Mouse (Mus musculus): ENCODE results near the gene Abcg5.

The Abcg5 gene

GRCm38 (mm10) chr17:84645894-84646293, 36.9 kb downstream of the Abcg5 start:
- DNase-seq (ENCODE audit: extremely low spot score, low spot score): no peak

- no peak for DNase-seq (ENCODE audit: extremely low spot score, low spot score)
These were observed 37.7 kb downstream of the Abcg5 start for GRCm38 (mm10) chr17:84645119-84645518.

- no peak for DNase-seq (ENCODE audit: extremely low spot score, low spot score)
These were observed 38.3 kb downstream of the Abcg5 start for GRCm38 (mm10) chr17:84644292-84645050.

- DNase-seq (ENCODE audit: extremely low spot score, low spot score): no peak
These were observed 40.5 kb downstream of the Abcg5 start for GRCm38 (mm10) chr17:84642324-84642723.

GRCm38 (mm10) chr17:84641893-84642292, 40.9 kb downstream of the Abcg5 start:
- peak; percentile 60 for DNase-seq (ENCODE audit: extremely low spot score, low spot score)

- DNase-seq (ENCODE audit: extremely low spot score, low spot score): no peak
These were observed 42.9 kb downstream of the Abcg5 start for GRCm38 (mm10) chr17:84639796-84640378.

- no peak for DNase-seq (ENCODE audit: extremely low spot score, low spot score)
These were observed 44.8 kb downstream of the Abcg5 start for GRCm38 (mm10) chr17:84637971-84638370.

GRCm38 (mm10) chr17:84636328-84636727, 46.5 kb downstream of the Abcg5 start:
- DNase-seq (ENCODE audit: extremely low spot score, low spot score): no peak

- DNase-seq (ENCODE audit: extremely low spot score, low spot score): no peak
These were observed 49.4 kb downstream of the Abcg5 start for GRCm38 (mm10) chr17:84633443-84633842.

GRCm38 (mm10) chr17:84631836-84632235, 51.0 kb downstream of the Abcg5 start:
- no peak for DNase-seq (ENCODE audit: extremely low spot score, low spot score)

- no peak for DNase-seq (ENCODE audit: extremely low spot score, low spot score)
These were observed 54.2 kb downstream of the Abcg5 start for GRCm38 (mm10) chr17:84628611-84629010.

- no peak for DNase-seq (ENCODE audit: extremely low spot score, low spot score)
These were observed 55.1 kb downstream of the Abcg5 start for GRCm38 (mm10) chr17:84627721-84628120.

GRCm38 (mm10) chr17:84626857-84627305, 55.9 kb downstream of the Abcg5 start:
- DNase-seq (ENCODE audit: extremely low spot score, low spot score): peak; percentile 40

GRCm38 (mm10) chr17:84626276-84626856, 56.4 kb downstream of the Abcg5 start, which contains the start of gene Dync2li1:
Dync2li1 (plus strand) TSS chr17:84626496.
- peak; percentile 96 for DNase-seq (ENCODE audit: extremely low spot score, low spot score)

GRCm38 (mm10) chr17:84622873-84623272, 59.9 kb downstream of the Abcg5 start:
- DNase-seq (ENCODE audit: extremely low spot score, low spot score): no peak

GRCm38 (mm10) chr17:84622028-84622427, 60.8 kb downstream of the Abcg5 start:
- DNase-seq (ENCODE audit: extremely low spot score, low spot score): no peak

- DNase-seq (ENCODE audit: extremely low spot score, low spot score): no peak
These were observed 61.6 kb downstream of the Abcg5 start for GRCm38 (mm10) chr17:84621209-84621608.

- DNase-seq (ENCODE audit: extremely low spot score, low spot score): no peak
These were observed 62.2 kb downstream of the Abcg5 start for GRCm38 (mm10) chr17:84620610-84621009.

GRCm38 (mm10) chr17:84620076-84620475, 62.7 kb downstream of the Abcg5 start:
- DNase-seq (ENCODE audit: extremely low spot score, low spot score): no peak

GRCm38 (mm10) chr17:84619112-84619511, 63.7 kb downstream of the Abcg5 start:
- DNase-seq (ENCODE audit: extremely low spot score, low spot score): no peak

GRCm38 (mm10) chr17:84617953-84618352, 64.9 kb downstream of the Abcg5 start:
- no peak for DNase-seq (ENCODE audit: extremely low spot score, low spot score)

GRCm38 (mm10) chr17:84616526-84617074, 66.2 kb downstream of the Abcg5 start:
- no peak for DNase-seq (ENCODE audit: extremely low spot score, low spot score)
